Mouse (Mus musculus) stomach, postnatal 0 days (tissue): ENCODE data around the gene Adcy5. TPM values are rescaled to one million over a fixed set of nuclear protein-coding genes. Genes with fewer than 3 reads are reported as not detected.

ENCODE experiments used
- ATAC-seq: fragments of 200-750 bp; cut with Nextera tagmentation; 2 replicates; pipeline ENCODE4 v1.8.0; 2017; ENCODE audit not compliant: low FRiP score, low TSS enrichment
- DNase-seq: peaks from one replicate; pipeline ENCODE4 v3.0.0-alpha.2; 2016; ENCODE audit warnings: low spot score
- H3K27ac ChIP-seq: fragments of 300-500 bp; sonication (generic); replicated peaks from 2 replicates; pipeline ENCODE4 v1.5.1; 2014; ENCODE audit warnings: mild to moderate bottlenecking, control low read depth
- H3K27me3 ChIP-seq: fragments of 300-500 bp; sonication (generic); 2 replicates; pipeline ENCODE4 v1.6.1; 2014; ENCODE audit warnings: low read length; ENCODE audit not compliant: control insufficient read depth, insufficient read depth
- H3K36me3 ChIP-seq: fragments of 300-500 bp; sonication (generic); 2 replicates; pipeline ENCODE4 v1.6.1; 2014; ENCODE audit warnings: low read length, mixed read lengths; ENCODE audit not compliant: control insufficient read depth, insufficient read depth
- H3K4me1 ChIP-seq: fragments of 300-500 bp; sonication (generic); replicated peaks from 2 replicates; pipeline ENCODE4 v1.6.1; 2014; ENCODE audit warnings: antibody characterized with exemption; ENCODE audit not compliant: control insufficient read depth, insufficient read depth
- H3K4me2 ChIP-seq: fragments of 300-500 bp; sonication (generic); replicated peaks from 2 replicates; pipeline ENCODE4 v1.6.1; 2014; ENCODE audit warnings: low read depth, mild to moderate bottlenecking, control low read depth, moderate library complexity
- H3K4me3 ChIP-seq: fragments of 300-500 bp; sonication (generic); 2 replicates; pipeline ENCODE4 v1.5.1; 2014; ENCODE audit warnings: low read depth, low read length, control low read depth
- H3K9ac ChIP-seq: fragments of 300-500 bp; sonication (generic); 2 replicates; pipeline ENCODE4 v1.6.1; 2014; ENCODE audit warnings: mild to moderate bottlenecking, low read length, control low read depth, mixed read lengths
- H3K9me3 ChIP-seq: fragments of 300-500 bp; sonication (generic); 2 replicates; pipeline ENCODE4 v1.6.1; 2016; ENCODE audit warnings: low read length; ENCODE audit not compliant: control insufficient read depth
- CTCF ChIP-seq: IDR thresholded peaks from 2 replicates; pipeline ENCODE4 v1.5.1; 2016; ENCODE audit warnings: antibody characterized with exemption, low read depth, mild to moderate bottlenecking, moderate library complexity
- EP300 ChIP-seq: optimal IDR thresholded peaks from 2 replicates; pipeline ENCODE3; 2016; ENCODE audit warnings: antibody characterized with exemption
- WGBS: fragments of 180-500 bp; shearing (Covaris S2); extraction: QIAGEN DNeasy Blood & Tissue Kit; methylation state at CpG from one replicate; pipeline ENCODE4 v1.1.7; 2014; 5-methylcytosine and 5-hydroxymethylcytosine counted together
- polyA plus RNA-seq: library from polyadenylated mRNA; unstranded; fragments of >200 nt; fragmentation: Nextera tagmentation; extraction: Ambion mirVana; gene quantifications from 2 replicates; pipeline ENCODE4 v1.2.1, GENCODE M21; 2015

Adcy5 gene
- polyA plus RNA-seq, 1 experiment from 2014 or later: 2.2 TPM

DNA sequence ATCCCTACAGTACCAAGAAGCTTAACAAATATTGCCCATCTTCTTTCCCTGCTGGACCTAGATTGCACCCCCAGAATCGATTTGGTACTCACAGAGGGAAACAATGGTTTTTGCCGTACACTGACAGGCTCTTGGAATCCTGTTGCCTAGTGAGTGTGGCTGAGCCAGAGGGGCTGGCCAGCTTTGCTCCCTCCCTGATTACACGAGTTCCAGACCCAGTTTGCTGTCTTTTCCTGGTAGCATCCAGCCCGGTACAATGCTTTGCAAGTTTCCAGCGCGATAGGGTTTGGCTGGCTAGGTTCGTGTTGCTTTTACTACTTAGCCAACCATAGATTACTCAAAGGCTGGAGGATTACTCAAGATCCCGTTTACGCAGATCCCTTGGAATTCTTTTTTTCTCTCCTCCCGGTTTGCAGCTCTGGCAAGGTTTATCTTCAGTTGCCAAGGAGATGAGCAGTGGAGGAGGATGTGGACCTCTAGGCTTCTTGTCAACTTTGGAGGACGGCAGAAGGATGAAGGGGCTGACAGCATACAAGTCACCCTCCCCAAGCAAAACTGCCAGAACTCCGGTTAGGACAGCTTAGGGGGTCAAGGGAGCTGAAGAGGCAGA lies 1.4 kb upstream of the Adcy5 start:
- no peak overlapping the region for H3K4me2 ChIP-seq
- no peak overlapping the region for H3K27ac ChIP-seq
- H3K9ac ChIP-seq: no peak overlapping the region

GRCm38 (mm10) chr16:35154245-35154640 lies 434 bp upstream of the Adcy5 start:
- peak; percentile 38; the same call in 1 of the 2 replicates for ATAC-seq
- under 1% methylated on average over 29 of the region's 29 CpGs for WGBS

More for the DNA sequence above, 1.4 kb upstream of the Adcy5 start:
- DNase-seq (no peak), ATAC-seq (no peak)
- Histone ChIP-seq H3K36me3 (no peaks in the 10 kb centered on the region), H3K4me3 (no peak overlapping the region), H3K9me3 (no peaks in the 10 kb centered on the region), H3K27me3 (no peaks in the 10 kb centered on the region; the same call in 1 of the 2 replicates), H3K4me1 (peaks cover 5% of the 10 kb centered on the region; the same call in 1 of the 2 replicates)
- WGBS: 7% methylated on average over 12 of the region's 12 CpGs
- no peak for TF ChIP-seq CTCF
- no peak for TF ChIP-seq EP300

DNA sequence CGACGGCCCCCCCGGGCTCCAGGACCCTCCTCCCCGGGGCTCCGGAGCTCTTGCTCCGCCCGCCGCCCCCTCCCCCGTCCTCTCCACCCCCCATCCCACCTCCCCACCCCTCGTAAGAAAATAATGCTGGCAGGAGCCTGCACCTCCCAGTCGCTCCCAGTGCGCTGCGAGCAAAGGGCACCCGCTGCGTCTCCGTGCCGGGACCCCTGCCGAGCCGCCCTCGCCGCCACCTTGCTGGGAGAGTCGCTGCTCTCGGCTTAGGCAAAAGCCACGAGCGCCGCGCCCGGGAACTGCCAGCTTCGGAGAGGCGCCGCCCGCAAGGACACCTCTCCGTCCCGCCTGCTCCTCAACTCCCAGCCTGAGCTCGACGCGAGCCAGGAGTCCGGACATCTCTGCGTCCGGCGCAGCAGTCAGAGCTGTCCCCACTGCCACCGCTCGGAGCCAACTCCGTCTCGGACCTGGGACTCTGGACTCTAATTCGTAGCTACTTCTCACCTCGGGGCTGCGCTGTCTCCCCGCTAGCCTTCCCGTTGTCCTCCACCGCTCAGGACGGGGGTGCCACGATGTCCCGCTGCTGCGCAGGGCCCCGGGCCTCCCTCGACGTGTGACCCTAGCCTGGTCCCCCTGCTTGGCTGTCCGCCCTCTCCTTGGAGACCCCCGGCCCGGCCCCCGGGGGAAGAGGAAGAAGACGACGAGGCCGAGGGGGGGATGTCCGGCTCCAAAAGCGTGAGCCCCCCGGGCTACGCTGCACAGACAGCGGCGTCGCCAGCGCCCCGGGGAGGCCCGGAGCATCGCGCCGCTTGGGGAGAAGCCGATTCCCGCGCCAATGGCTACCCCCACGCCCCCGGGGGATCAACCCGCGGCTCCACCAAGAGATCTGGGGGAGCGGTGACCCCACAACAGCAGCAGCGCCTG lies 971 bp downstream of the Adcy5 start:
- peak overlapping the region; percentile 69 for H3K4me3 ChIP-seq
- peak overlapping the region; percentile 86 for H3K27ac ChIP-seq
- H3K4me2 ChIP-seq: peak overlapping the region; percentile 80
- 1% methylated on average over 70 of the region's 87 CpGs for WGBS
- peak; percentile 53 for ATAC-seq
- H3K9me3 ChIP-seq: no peaks in the 10 kb centered on the region
- peak; percentile 69 for TF ChIP-seq CTCF
- TF ChIP-seq EP300: no peak
- H3K4me1 ChIP-seq: peaks cover 5% of the 10 kb centered on the region; the same call in 1 of the 2 replicates
- no peaks in the 10 kb centered on the region for H3K36me3 ChIP-seq
- peak; percentile 48 for DNase-seq
- peak overlapping the region; percentile 80 for H3K9ac ChIP-seq
- no peaks in the 10 kb centered on the region; the same call in 1 of the 2 replicates for H3K27me3 ChIP-seq

More at GRCm38 (mm10) chr16:35154245-35154640, 434 bp upstream of the Adcy5 start:
- H3K27me3 ChIP-seq: no peaks in the 10 kb centered on the region; the same call in 1 of the 2 replicates
- H3K4me2 ChIP-seq: peak overlapping the region; percentile 80
- peaks cover 5% of the 10 kb centered on the region; the same call in 1 of the 2 replicates for H3K4me1 ChIP-seq
- TF ChIP-seq EP300: no peak
- no peak for TF ChIP-seq CTCF
- no peaks in the 10 kb centered on the region for H3K36me3 ChIP-seq
- H3K9ac ChIP-seq: peak overlapping the region; percentile 80
- H3K9me3 ChIP-seq: no peaks in the 10 kb centered on the region
- peak; percentile 31 for DNase-seq
- H3K27ac ChIP-seq: peak overlapping the region; percentile 86
- H3K4me3 ChIP-seq: peak overlapping the region; percentile 69

GRCm38 (mm10) chr16:35156306-35156695 lies 1.6 kb downstream of the Adcy5 start:
- Histone ChIP-seq H3K9ac (peak overlapping the region; percentile 80), H3K36me3 (no peaks in the 10 kb centered on the region), H3K4me2 (peak overlapping the region; percentile 80), H3K9me3 (no peaks in the 10 kb centered on the region), H3K27ac (peak overlapping the region; percentile 86; the same call in 1 of the 2 replicates), H3K4me1 (peaks cover 5% of the 10 kb centered on the region; the same call in 1 of the 2 replicates), H3K27me3 (no peaks in the 10 kb centered on the region; the same call in 1 of the 2 replicates), H3K4me3 (peak overlapping the region; percentile 69)
- ATAC-seq: peak; percentile 30; the same call in 1 of the 2 replicates
- TF ChIP-seq EP300 (no peak), CTCF (peak; percentile 72)
- peak; percentile 78 for DNase-seq
- 4% methylated on average over 31 of the region's 48 CpGs for WGBS

DNA sequence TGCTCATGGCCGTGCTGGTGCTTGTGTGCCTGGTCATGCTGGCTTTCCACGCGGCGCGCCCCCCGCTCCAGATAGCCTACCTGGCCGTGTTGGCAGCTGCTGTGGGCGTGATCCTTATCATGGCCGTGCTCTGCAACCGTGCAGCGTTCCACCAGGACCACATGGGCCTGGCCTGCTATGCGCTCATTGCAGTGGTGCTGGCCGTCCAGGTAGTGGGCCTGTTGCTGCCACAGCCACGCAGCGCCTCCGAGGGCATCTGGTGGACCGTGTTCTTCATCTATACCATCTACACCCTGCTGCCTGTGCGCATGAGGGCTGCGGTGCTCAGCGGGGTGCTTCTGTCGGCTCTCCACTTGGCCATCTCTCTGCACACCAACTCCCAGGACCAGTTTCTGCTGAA lies 2.2 kb downstream of the Adcy5 start:
- no peak for TF ChIP-seq EP300
- TF ChIP-seq CTCF: no peak
- Histone ChIP-seq H3K4me3 (peak overlapping the region; percentile 69), H3K9me3 (no peaks in the 10 kb centered on the region), H3K27me3 (no peaks in the 10 kb centered on the region; the same call in 1 of the 2 replicates), H3K27ac (no peak overlapping the region), H3K36me3 (no peaks in the 10 kb centered on the region), H3K4me1 (peaks cover 5% of the 10 kb centered on the region; the same call in 1 of the 2 replicates), H3K4me2 (peak overlapping the region; percentile 80), H3K9ac (peak overlapping the region; percentile 41)
- DNase-seq (no peak), ATAC-seq (no peak)
- WGBS: 77% methylated on average over 21 of the region's 21 CpGs
